Mouse (Mus musculus): ENCODE data around the gene Lepr.

- TF ChIP-seq CTCF (IDR thresholded peaks at IDR 0.05; ENCODE audit: low read depth) (no peak), EP300 (IDR thresholded peaks at IDR 0.05; ENCODE audit: low read depth) (no peak)
Observed at GRCm38 (mm10) chr4:101689241-101689640, 28.0 kb upstream of the Lepr start.

Measured in heart, postnatal 0 days (tissue).